Mouse (Mus musculus) neural tube, embryonic 15.5 days (tissue): ENCODE results near the gene Gm4131. TPM values are rescaled to one million over a fixed set of nuclear protein-coding genes. Genes with fewer than 3 reads are reported as not detected.
"Not testable (repeated sequence)": the region's sequence is repeated elsewhere in the genome, so short reads cannot be mapped to it uniquely, and the experiment has no call there.

Experiments
- ATAC-seq: fragments of 200-750 bp; cut with Nextera tagmentation; 2 replicates; pipeline ENCODE4 v1.8.0; 2017; ENCODE audit warnings: mild to moderate bottlenecking, moderate TSS enrichment, moderate library complexity; ENCODE audit not compliant: low FRiP score
- H3K27ac ChIP-seq: fragments of 300-500 bp; sonication (generic); replicated peaks from 2 replicates; pipeline ENCODE4 v1.5.1; 2015; ENCODE audit warnings: mild to moderate bottlenecking, inconsistent platforms
- H3K27me3 ChIP-seq: fragments of 300-500 bp; sonication (generic); replicated peaks from 2 replicates; pipeline ENCODE4 v1.6.1; 2015; ENCODE audit warnings: inconsistent platforms
- H3K36me3 ChIP-seq: fragments of 300-500 bp; sonication (generic); 2 replicates; pipeline ENCODE4 v1.6.1; 2015; ENCODE audit warnings: inconsistent platforms
- H3K4me1 ChIP-seq: fragments of 300-500 bp; sonication (generic); 2 replicates; pipeline ENCODE4 v1.6.1; 2015; ENCODE audit warnings: inconsistent platforms
- H3K4me2 ChIP-seq: fragments of 300-500 bp; sonication (generic); 2 replicates; pipeline ENCODE4 v1.6.1; 2015; ENCODE audit warnings: inconsistent platforms, mild to moderate bottlenecking, moderate library complexity
- H3K4me3 ChIP-seq: fragments of 300-500 bp; sonication (generic); replicated peaks from 2 replicates; pipeline ENCODE4 v1.5.1; 2015; ENCODE audit warnings: mild to moderate bottlenecking, inconsistent platforms
- H3K9ac ChIP-seq: fragments of 300-500 bp; sonication (generic); replicated peaks from 2 replicates; pipeline ENCODE4 v1.6.1; 2015; ENCODE audit warnings: mild to moderate bottlenecking, inconsistent platforms
- H3K9me3 ChIP-seq: fragments of 300-500 bp; sonication (generic); replicated peaks from 2 replicates; pipeline ENCODE4 v1.6.1; 2016; ENCODE audit warnings: inconsistent platforms
- WGBS: fragments of 180-500 bp; shearing (Covaris S2); methylation state at CpG from one replicate; pipeline ENCODE4 v1.1.7; 2015; ENCODE audit warnings: mixed read lengths; 5-methylcytosine and 5-hydroxymethylcytosine counted together
- polyA plus RNA-seq: library from polyadenylated mRNA; unstranded; fragments of >200 nt; fragmentation: Nextera tagmentation; extraction: Ambion mirVana; gene quantifications from 2 replicates; pipeline ENCODE4 v1.2.1, GENCODE M21; 2015

Gene Gm4131
- polyA plus RNA-seq: 0.27 TPM in 2 replicates

- H3K9ac ChIP-seq, H3K27ac ChIP-seq, H3K36me3 ChIP-seq, H3K9me3 ChIP-seq, H3K4me3 ChIP-seq, H3K4me2 ChIP-seq, ATAC-seq, H3K27me3 ChIP-seq: not testable (repeated sequence)
- H3K4me1 ChIP-seq: peaks cover 20% of the 10 kb centered on the region
- 49% methylated on average over 9 of the region's 9 CpGs for WGBS
Observed at GRCm38 (mm10) chr14:62566821-62567220, at the start of gene Gm4131. Gene Gm4131, minus strand, starts transcription at chr14:62566921.

GRCm38 (mm10) chr14:62609904-62610303, 43.2 kb upstream of the Gm4131 start:
- Histone ChIP-seq H3K4me1 (no peaks in the 10 kb centered on the region), H3K36me3 (peaks cover 20% of the 10 kb centered on the region), H3K27ac (no peak overlapping the region), H3K4me3 (no peak overlapping the region), H3K27me3 (no peaks in the 10 kb centered on the region), H3K9me3 (no peaks in the 10 kb centered on the region), H3K9ac (no peak overlapping the region), H3K4me2 (no peak overlapping the region)
- WGBS: 80% methylated on average over 3 of the region's 3 CpGs
- ATAC-seq: no peak

- ATAC-seq: peak; percentile 56; the same call in 1 of the 2 replicates
- Histone ChIP-seq H3K36me3 (peaks cover 20% of the 10 kb centered on the region), H3K4me2 (no peak overlapping the region), H3K27me3 (no peaks in the 10 kb centered on the region), H3K4me3 (no peak overlapping the region), H3K27ac (no peak overlapping the region), H3K9ac (no peak overlapping the region), H3K9me3 (no peaks in the 10 kb centered on the region), H3K4me1 (no peaks in the 10 kb centered on the region)
- 58% methylated on average over 8 of the region's 8 CpGs for WGBS
Observed at GRCm38 (mm10) chr14:62607791-62608196, 41.1 kb upstream of the Gm4131 start.

GRCm38 (mm10) chr14:62602869-62603268, 36.1 kb upstream of the Gm4131 start:
- H3K4me1 ChIP-seq: peaks cover 16% of the 10 kb centered on the region
- no peak overlapping the region for H3K9ac ChIP-seq
- no peaks in the 10 kb centered on the region for H3K27me3 ChIP-seq
- peak overlapping the region; percentile 29; the same call in 1 of the 2 replicates for H3K27ac ChIP-seq
- no peak for ATAC-seq
- no peaks in the 10 kb centered on the region for H3K9me3 ChIP-seq
- H3K36me3 ChIP-seq: peaks cover 16% of the 10 kb centered on the region; the same call in 1 of the 2 replicates
- H3K4me2 ChIP-seq: no peak overlapping the region
- H3K4me3 ChIP-seq: no peak overlapping the region
- WGBS: 88% methylated on average over 1 of the region's 1 CpGs

- H3K27ac ChIP-seq: peak overlapping the region; percentile 29; the same call in 1 of the 2 replicates
- 40% methylated on average over 1 of the region's 1 CpGs for whole genome bisulfite sequencing
- peaks cover 16% of the 10 kb centered on the region for H3K4me1 ChIP-seq
- no peak overlapping the region for H3K4me3 ChIP-seq
- ATAC-seq: no peak
- H3K36me3 ChIP-seq: peaks cover 11% of the 10 kb centered on the region; the same call in 1 of the 2 replicates
- no peak overlapping the region for H3K4me2 ChIP-seq
- H3K27me3 ChIP-seq: no peaks in the 10 kb centered on the region
- no peaks in the 10 kb centered on the region for H3K9me3 ChIP-seq
- no peak overlapping the region for H3K9ac ChIP-seq
Observed at GRCm38 (mm10) chr14:62602271-62602670, 35.5 kb upstream of the Gm4131 start.

GRCm38 (mm10) chr14:62600109-62600522, 33.4 kb upstream of the Gm4131 start:
- peak; percentile 28; the same call in 1 of the 2 replicates for ATAC-seq

GRCm38 (mm10) chr14:62585338-62585737, 18.6 kb upstream of the Gm4131 start:
- Histone ChIP-seq H3K36me3 (peaks cover 10% of the 10 kb centered on the region), H3K27me3 (no peaks in the 10 kb centered on the region), H3K4me2 (no peak overlapping the region), H3K4me1 (peaks cover 45% of the 10 kb centered on the region), H3K9me3 (no peaks in the 10 kb centered on the region), H3K9ac (no peak overlapping the region), H3K4me3 (no peak overlapping the region), H3K27ac (peak overlapping the region; percentile 79)
- ATAC-seq: peak; percentile 65; the same call in 1 of the 2 replicates
- 17% methylated on average over 3 of the region's 3 CpGs for WGBS

More at GRCm38 (mm10) chr14:62600109-62600522, 33.4 kb upstream of the Gm4131 start:
- no peak overlapping the region for H3K9ac ChIP-seq
- no peak overlapping the region for H3K4me2 ChIP-seq
- H3K4me1 ChIP-seq: peaks cover 19% of the 10 kb centered on the region
- H3K27ac ChIP-seq: peak overlapping the region; percentile 33; the same call in 1 of the 2 replicates
- no peaks in the 10 kb centered on the region for H3K9me3 ChIP-seq
- H3K4me3 ChIP-seq: no peak overlapping the region
- WGBS: 23% methylated on average over 6 of the region's 6 CpGs
- peaks cover 4% of the 10 kb centered on the region; the same call in 1 of the 2 replicates for H3K36me3 ChIP-seq
- no peaks in the 10 kb centered on the region for H3K27me3 ChIP-seq

GRCm38 (mm10) chr14:62584637-62585036, 17.9 kb upstream of the Gm4131 start:
- H3K4me3 ChIP-seq: no peak overlapping the region
- ATAC-seq: no peak
- no peaks in the 10 kb centered on the region for H3K27me3 ChIP-seq
- peaks cover 45% of the 10 kb centered on the region for H3K4me1 ChIP-seq
- no peak overlapping the region for H3K4me2 ChIP-seq
- H3K36me3 ChIP-seq: peaks cover 10% of the 10 kb centered on the region
- peak overlapping the region; percentile 79 for H3K27ac ChIP-seq
- H3K9ac ChIP-seq: no peak overlapping the region
- H3K9me3 ChIP-seq: no peaks in the 10 kb centered on the region

GRCm38 (mm10) chr14:62581768-62582167, 15.0 kb upstream of the Gm4131 start:
- no peak overlapping the region for H3K9ac ChIP-seq
- peaks cover 45% of the 10 kb centered on the region for H3K4me1 ChIP-seq
- H3K9me3 ChIP-seq: no peaks in the 10 kb centered on the region
- H3K27me3 ChIP-seq: no peaks in the 10 kb centered on the region
- WGBS: 36% methylated on average over 9 of the region's 9 CpGs
- H3K4me2 ChIP-seq: no peak overlapping the region
- no peaks in the 10 kb centered on the region for H3K36me3 ChIP-seq
- H3K4me3 ChIP-seq: no peak overlapping the region
- peak overlapping the region; percentile 58; the same call in 1 of the 2 replicates for H3K27ac ChIP-seq
- ATAC-seq: no peak

- Histone ChIP-seq H3K36me3 (no peaks in the 10 kb centered on the region), H3K9me3 (no peaks in the 10 kb centered on the region), H3K4me1 (peaks cover 44% of the 10 kb centered on the region), H3K4me2 (no peak overlapping the region), H3K27me3 (no peaks in the 10 kb centered on the region), H3K4me3 (no peak overlapping the region), H3K9ac (no peak overlapping the region), H3K27ac (no peak overlapping the region)
- 90% methylated on average over 3 of the region's 3 CpGs for WGBS
- ATAC-seq: no peak
Observed at GRCm38 (mm10) chr14:62580945-62581344, 14.2 kb upstream of the Gm4131 start.

GRCm38 (mm10) chr14:62575862-62576261, 9.1 kb upstream of the Gm4131 start:
- peaks cover 3% of the 10 kb centered on the region; the same call in 1 of the 2 replicates for H3K4me1 ChIP-seq
- H3K9ac ChIP-seq: no peak overlapping the region
- ATAC-seq: no peak
- H3K9me3 ChIP-seq: no peaks in the 10 kb centered on the region
- no peak overlapping the region for H3K4me2 ChIP-seq
- no peak overlapping the region for H3K27ac ChIP-seq
- no peak overlapping the region for H3K4me3 ChIP-seq
- H3K27me3 ChIP-seq: no peaks in the 10 kb centered on the region
- H3K36me3 ChIP-seq: no peaks in the 10 kb centered on the region
- 75% methylated on average over 8 of the region's 8 CpGs for WGBS

GRCm38 (mm10) chr14:62574906-62575305, 8.2 kb upstream of the Gm4131 start:
- Histone ChIP-seq H3K27ac (no peak overlapping the region), H3K4me1 (peaks cover 5% of the 10 kb centered on the region; the same call in 1 of the 2 replicates), H3K36me3 (no peaks in the 10 kb centered on the region), H3K27me3 (no peaks in the 10 kb centered on the region), H3K9me3 (no peaks in the 10 kb centered on the region), H3K4me3 (no peak overlapping the region), H3K4me2 (no peak overlapping the region), H3K9ac (no peak overlapping the region)
- WGBS: 64% methylated on average over 6 of the region's 6 CpGs
- no peak for ATAC-seq
